Mouse (Mus musculus): ENCODE measurements at regions not wholly inside any gene's neighbourhood (a gene's known extent, or its start where the extent isn't known, plus 50 kb on each side); places are given as distances from the start of the nearest gene placed in this dataset.
A peak's percentile ranks its signal among the peaks of the same experiment; 100 is the strongest.

- ATAC-seq = no peak
These were observed 315.9 kb downstream of the Tmem135 start for GRCm38 (mm10) chr7:89088141-89088540.

- ATAC-seq = no peak
These were observed 317.7 kb downstream of the Tmem135 start for GRCm38 (mm10) chr7:89086348-89086747.

- peak; percentile 86 for ATAC-seq
These were observed 329.9 kb downstream of the Tmem135 start for GRCm38 (mm10) chr7:89073939-89074690.

GRCm38 (mm10) chr7:89070030-89070429 lies 334.0 kb downstream of the Tmem135 start:
- no peak for ATAC-seq

GRCm38 (mm10) chr7:89064462-89064861 lies 339.6 kb downstream of the Tmem135 start:
- ATAC-seq = no peak

- no peak for ATAC-seq
These were observed 340.4 kb downstream of the Tmem135 start for GRCm38 (mm10) chr7:89063630-89064029.

GRCm38 (mm10) chr7:89054494-89054893 lies 349.5 kb downstream of the Tmem135 start:
- ATAC-seq = no peak

GRCm38 (mm10) chr7:89051240-89051639 lies 352.8 kb downstream of the Tmem135 start:
- ATAC-seq = no peak

- no peak for ATAC-seq
These were observed 357.4 kb downstream of the Tmem135 start for GRCm38 (mm10) chr7:89046405-89047217.

GRCm38 (mm10) chr7:89042977-89043376 lies 361.0 kb downstream of the Tmem135 start:
- no peak for ATAC-seq

GRCm38 (mm10) chr7:89041287-89041686 lies 362.7 kb downstream of the Tmem135 start:
- no peak for ATAC-seq

- ATAC-seq = no peak
These were observed 363.9 kb downstream of the Tmem135 start for GRCm38 (mm10) chr7:89040139-89040538.

- ATAC-seq = no peak
These were observed 368.7 kb downstream of the Tmem135 start for GRCm38 (mm10) chr7:89035138-89035996.

- no peak for ATAC-seq
These were observed 380.6 kb downstream of the Tmem135 start for GRCm38 (mm10) chr7:89023230-89024030.

- no peak for ATAC-seq
These were observed 405.1 kb downstream of the Tmem135 start for GRCm38 (mm10) chr7:88998815-88999392.

GRCm38 (mm10) chr7:88997815-88998477 lies 406.1 kb downstream of the Tmem135 start:
- ATAC-seq = no peak

GRCm38 (mm10) chr7:88974436-88974835 lies 429.6 kb downstream of the Tmem135 start:
- ATAC-seq = no peak

- ATAC-seq = no peak
These were observed 443.2 kb downstream of the Tmem135 start for GRCm38 (mm10) chr7:88960841-88961240.

- ATAC-seq = no peak
These were observed 443.8 kb downstream of the Tmem135 start for GRCm38 (mm10) chr7:88960190-88960589.

- no peak for ATAC-seq
These were observed 444.5 kb downstream of the Tmem135 start for GRCm38 (mm10) chr7:88959332-88960124.
